11 mouse cellular contexts compared by ENCODE assay signal in genomic region chr2:125303764-125304384, GRCm38 (mm10). TPM values are rescaled to one million over a fixed set of nuclear protein-coding genes. Genes with fewer than 3 reads are reported as not detected.
DNase-seq lines count a peak whose midpoint lies in the region; ATAC-seq and TF ChIP-seq lines count a peak whose summit lies in the region.
"Had no signal": no experiment of that assay in that cellular context is flagged by ENCODE, and none has a peak within 500 bp of the region (broad histone marks: within the 10 kb centered on the region; RNA-seq: fewer than 3 reads in every experiment).

No protein-coding gene starts in this region.

- TF ChIP-seq CTCF in lung, postnatal 0 days (IDR thresholded peaks at IDR 0.05), result peak; percentile 72
- peak; percentile 20 to 40 (median 29); a peak in 3 of 6 replicates for TF ChIP-seq CTCF in MEL (IDR thresholded peaks at IDR 0.05 in 2 of 3, conservative IDR thresholded peaks at IDR 0.05 in 1 of 3; ENCODE audit: control insufficient read depth in 1 of 3, insufficient read depth in 1 of 3, low read depth in 2 of 3, low read length in 3 of 3, poor library complexity in 1 of 3, severe bottlenecking in 1 of 3)

- H3K27ac ChIP-seq in heart, embryonic 12.5 days (ENCODE audit: poor library complexity, severe bottlenecking), result no peak overlapping the region
- H3K27ac ChIP-seq in lung, postnatal 0 days (ENCODE audit: low read length), result no peak overlapping the region
- no peak overlapping the region for H3K27ac ChIP-seq in MEL (ENCODE audit: control insufficient read depth, low read depth, low read length)
- H3K27ac ChIP-seq: hindbrain, embryonic 15.5 days; limb, embryonic 12.5 days had no signal

- DNase-seq in heart, adult 11 months, result peak; percentile 81
- peak; percentile 48 for DNase-seq in lung, postnatal 0 days (ENCODE audit: low spot score)
- no peak for DNase-seq in lung, adult 18-20 months
- peak; percentile 7 for DNase-seq in MEL (ENCODE audit: low read depth, low spot score)
- no peak for DNase-seq in layer of hippocampus, adult 18-20 months (ENCODE audit: low spot score in 2 of 2)
- DNase-seq: embryo, embryonic 11 days had no signal

- no peak overlapping the region for H3K4me3 ChIP-seq in heart, embryonic 12.5 days
- no peak overlapping the region for H3K4me3 ChIP-seq in lung, postnatal 0 days (ENCODE audit: low read depth, low read length)
- H3K4me3 ChIP-seq in MEL (ENCODE audit: control insufficient read depth in 1 of 2, insufficient read depth in 1 of 2, low read depth in 2 of 2, low read length in 2 of 2), result no peak overlapping the region
- H3K4me3 ChIP-seq: hindbrain, embryonic 15.5 days; limb, embryonic 12.5 days had no signal

- 58% methylated on average over 5 of the region's 5 CpGs for WGBS in heart, embryonic 12.5 days
- 60% methylated on average over 5 of the region's 5 CpGs for WGBS in lung, postnatal 0 days

- no peaks in the 10 kb centered on the region for H3K79me2 ChIP-seq in MEL (ENCODE audit: control insufficient read depth, insufficient read depth, low read length, poor library complexity)

- no peaks in the 10 kb centered on the region for H3K27me3 ChIP-seq in heart, embryonic 12.5 days (replicated peaks)
- H3K27me3 ChIP-seq in lung, postnatal 0 days (replicated peaks; ENCODE audit: insufficient read depth, low read length), result no peaks in the 10 kb centered on the region
- H3K27me3 ChIP-seq in MEL (ENCODE audit: control insufficient read depth in 1 of 2, insufficient read depth in 2 of 2, low read length in 2 of 2), result no peaks in the 10 kb centered on the region; a peak in 1 of 4 replicates
- H3K27me3 ChIP-seq: hindbrain, embryonic 15.5 days; limb, embryonic 12.5 days had no signal

- no peak overlapping the region for H3K9ac ChIP-seq in heart, embryonic 12.5 days
- no peak overlapping the region for H3K9ac ChIP-seq in lung, postnatal 0 days (replicated peaks; ENCODE audit: low read depth)
- no peak overlapping the region for H3K9ac ChIP-seq in MEL (ENCODE audit: control insufficient read depth, low read depth, low read length, poor library complexity, severe bottlenecking)
- H3K9ac ChIP-seq: hindbrain, embryonic 15.5 days; limb, embryonic 12.5 days had no signal

- TF ChIP-seq RAD21 in MEL (IDR thresholded peaks at IDR 0.05; ENCODE audit: low read depth, low read length), result no peak

- no peaks in the 10 kb centered on the region for H3K4me1 ChIP-seq in heart, embryonic 12.5 days (replicated peaks)
- H3K4me1 ChIP-seq in lung, postnatal 0 days (ENCODE audit: insufficient read depth, low read depth, low read length), result no peaks in the 10 kb centered on the region
- no peaks in the 10 kb centered on the region for H3K4me1 ChIP-seq in MEL (ENCODE audit: control insufficient read depth in 1 of 2, insufficient read depth in 2 of 2, low read length in 2 of 2)
- H3K4me1 ChIP-seq: hindbrain, embryonic 15.5 days had no signal

- no peak for ATAC-seq in heart, embryonic 12.5 days (ENCODE audit: insufficient number of reproducible peaks, low FRiP score)
- peak; percentile 32; the same call in 1 of the 2 replicates for ATAC-seq in lung, postnatal 0 days
- ATAC-seq in megakaryocyte progenitor cell, adult 5-6 weeks (replicated peaks; ENCODE audit: poor library complexity), result peak; percentile 68
- ATAC-seq in activated CD4-positive, CD25-positive, alpha-beta regulatory T cell, adult 4 months, result no peak

- no peak overlapping the region for H3K4me2 ChIP-seq in heart, embryonic 12.5 days
- no peak overlapping the region for H3K4me2 ChIP-seq in lung, postnatal 0 days (replicated peaks; ENCODE audit: low read depth, low read length)
- H3K4me2 ChIP-seq: hindbrain, embryonic 15.5 days; limb, embryonic 12.5 days had no signal

- TF ChIP-seq EP300 in lung, postnatal 0 days (IDR thresholded peaks at IDR 0.05), result no peak
- no peak for TF ChIP-seq EP300 in MEL (IDR thresholded peaks at IDR 0.05; ENCODE audit: low read depth in 1 of 2, low read length in 2 of 2)

- no peaks in the 10 kb centered on the region for H3K9me3 ChIP-seq in heart, embryonic 12.5 days (replicated peaks)
- H3K9me3 ChIP-seq in lung, postnatal 0 days (ENCODE audit: low read length), result no peaks in the 10 kb centered on the region
- no peaks in the 10 kb centered on the region for H3K9me3 ChIP-seq in MEL (replicated peaks; ENCODE audit: insufficient read depth, low read length)
- H3K9me3 ChIP-seq: hindbrain, embryonic 15.5 days; limb, embryonic 12.5 days had no signal

- H3K36me3 ChIP-seq in heart, embryonic 12.5 days, result peaks cover 61% of the 10 kb centered on the region
- H3K36me3 ChIP-seq in lung, postnatal 0 days (ENCODE audit: insufficient read depth, low read length), result 0 out of 2 replicates have a peak, but pooled peaks cover 5% of the 10 kb centered on the region
- H3K36me3 ChIP-seq in MEL (ENCODE audit: control insufficient read depth in 1 of 2, insufficient read depth in 2 of 2, low read length in 2 of 2), result no peaks in the 10 kb centered on the region

- TF ChIP-seq POLR2A in MEL (IDR thresholded peaks at IDR 0.05; ENCODE audit: control insufficient read depth in 1 of 2, insufficient read depth in 1 of 2, low read depth in 1 of 2, low read length in 2 of 2, poor library complexity in 1 of 2), result no peak

TF ChIP-seq in MEL, 35 proteins besides CTCF, POLR2A, EP300 and RAD21:
- TF ChIP-seq MAZ (IDR thresholded peaks at IDR 0.05; ENCODE audit: low read depth, low read length) (no peak), SMC3 (IDR thresholded peaks at IDR 0.05; ENCODE audit: low read depth, low read length) (peak; percentile 32; the same call in 1 of the 2 replicates)

RNA-seq across cellular contexts. Expression of gene Dut, which starts 56.9 kb away (rescaled TPM):
- polyA plus RNA-seq in heart, embryonic 12.5 days (2016; fragmentation: Nextera tagmentation; extraction: Ambion mirVana), result 137 and 143 TPM in 2 replicates
- polyA plus RNA-seq in lung, postnatal 0 days (2015; fragmentation: Nextera tagmentation; extraction: Ambion mirVana), result 40.1 and 40.5 TPM in 2 replicates
- total RNA-seq in MEL (2012; rRNA removed), result 276 and 325 TPM in 2 replicates
- polyA plus RNA-seq in MEL (2012; ENCODE audit: insufficient read depth in 1 of 2, insufficient read length in 2 of 2, low read depth in 1 of 2, low replicate concordance in 2 of 2, missing spikeins in 1 of 2), result 100 to 1,000 TPM; 146 to 331 TPM
- total RNA-seq in megakaryocyte progenitor cell, adult 5-6 weeks (2015), result 329 and 339 TPM in 2 replicates
- total RNA-seq in megakaryocyte progenitor cell, adult 5-6 weeks (2017), result 203 and 242 TPM in 2 replicates
- 10 to 100 TPM; 24.8 to 31.3 TPM for total RNA-seq in layer of hippocampus, adult 18-20 months (2021)
- 10 to 100 TPM; 79.4 to 92.9 TPM for polyA plus RNA-seq in activated CD4-positive, CD25-positive, alpha-beta regulatory T cell, adult 4 months (2017; shearing (Covaris generic))

Comparison
In these comparisons a context has a peak if more than half of its experiments do, and no peak if none do; other contexts are left out.
1. DNase-seq: peak in heart, adult 11 months (single experiment), lung, postnatal 0 days (single experiment) and MEL (single experiment); none in lung, adult 18-20 months (0 of 2) and layer of hippocampus, adult 18-20 months (0 of 2).
2. ATAC-seq: peak in lung, postnatal 0 days (single experiment) and megakaryocyte progenitor cell, adult 5-6 weeks (single experiment); none in heart, embryonic 12.5 days (single experiment) and activated CD4-positive, CD25-positive, alpha-beta regulatory T cell, adult 4 months (single experiment).